Mouse (Mus musculus): Measurements from ENCODE around the gene Mtch1. TPM values are rescaled to one million over a fixed set of nuclear protein-coding genes. Genes with fewer than 3 reads are reported as not detected.
A peak's percentile ranks its signal among the peaks of the same experiment; 100 is the strongest.

Gene Mtch1
- total and polyA plus RNA-seq, 3 experiments, result 143 to 233 (median 147) TPM

DNA sequence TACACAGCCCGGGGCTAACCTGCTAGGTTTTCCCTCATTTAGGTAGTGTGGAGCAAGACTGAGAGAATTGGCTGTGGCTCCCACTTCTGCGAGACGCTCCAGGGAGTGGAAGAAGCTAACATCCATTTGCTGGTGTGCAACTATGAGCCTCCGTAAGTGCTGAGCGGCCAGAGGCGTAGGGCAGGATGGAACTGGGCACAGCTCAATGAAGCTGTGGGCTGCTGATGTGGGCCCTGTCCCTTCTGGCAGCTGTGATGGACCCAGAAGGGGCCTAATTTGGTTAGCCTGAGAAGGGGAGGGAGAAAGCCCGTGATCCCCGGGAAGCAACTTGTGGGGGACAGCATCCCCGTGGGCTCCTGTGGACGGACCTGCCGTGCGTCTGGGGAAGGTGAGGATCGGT lies 21.9 kb downstream of the Mtch1 start:
- no peak overlapping the region for H3K27ac ChIP-seq (ENCODE audit: control insufficient read depth, low read depth, low read length)
- H3K79me2 ChIP-seq (ENCODE audit: control insufficient read depth, insufficient read depth, low read length, poor library complexity), result no peaks in the 10 kb centered on the region
- no peaks in the 10 kb centered on the region for H3K9me3 ChIP-seq (replicated peaks; ENCODE audit: insufficient read depth, low read length)
- H3K4me1 ChIP-seq (ENCODE audit: control insufficient read depth in 1 of 2, insufficient read depth in 2 of 2, low read length in 2 of 2), result peaks cover 2 to 14% of the 10 kb centered on the region in 2 experiments; a peak in 3 of 4 replicates
- no peak for DNase-seq (ENCODE audit: low read depth, low spot score)
- H3K36me3 ChIP-seq (ENCODE audit: control insufficient read depth in 1 of 2, insufficient read depth in 2 of 2, low read length in 2 of 2), result peaks cover 0 to 11% of the 10 kb centered on the region in 2 experiments; a peak in 2 of 4 replicates
- no peak for TF ChIP-seq GATA1 (IDR thresholded peaks at IDR 0.05; ENCODE audit: low read depth, low read length)
- TF ChIP-seq E2F4 (IDR thresholded peaks at IDR 0.05; ENCODE audit: borderline replicate concordance, low read depth, low read length), result no peak
- H3K4me3 ChIP-seq (ENCODE audit: control insufficient read depth in 1 of 2, insufficient read depth in 1 of 2, low read depth in 2 of 2, low read length in 2 of 2), result no peak overlapping the region
- no peak overlapping the region for H3K9ac ChIP-seq (ENCODE audit: control insufficient read depth, low read depth, low read length, poor library complexity, severe bottlenecking)
- no peaks in the 10 kb centered on the region for H3K27me3 ChIP-seq (ENCODE audit: control insufficient read depth in 1 of 2, insufficient read depth in 2 of 2, low read length in 2 of 2)

DNA sequence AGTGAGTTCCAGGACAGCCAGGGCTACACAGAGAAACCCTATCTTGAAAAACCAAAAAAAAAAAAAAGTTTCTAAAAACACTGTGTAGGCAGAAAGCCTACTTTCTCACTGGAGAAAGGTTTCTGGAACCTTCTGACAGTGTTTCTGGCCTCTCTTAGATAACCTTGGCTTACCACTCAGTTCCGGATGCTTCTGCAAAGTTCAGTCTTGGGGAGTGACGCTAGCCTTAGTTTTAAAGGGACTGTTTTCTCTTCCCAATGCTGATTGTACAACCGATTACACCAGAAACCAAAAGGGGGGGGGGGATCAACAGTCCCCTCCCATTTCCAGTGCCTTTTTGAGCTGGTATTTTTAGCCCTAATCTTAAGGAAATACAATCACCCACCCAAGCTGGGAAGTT lies 24.1 kb downstream of the Mtch1 start:
- no peak for TF ChIP-seq ELF1 (IDR thresholded peaks at IDR 0.05; ENCODE audit: low read depth, low read length)
- TF ChIP-seq USF1 (IDR thresholded peaks at IDR 0.05; ENCODE audit: low read depth, low read length), result no peak
- TF ChIP-seq ZC3H11A (IDR thresholded peaks at IDR 0.05; ENCODE audit: low read depth, low read length), result no peak
- TF ChIP-seq TBP (IDR thresholded peaks at IDR 0.05; ENCODE audit: low read depth, low read length), result no peak
- no peak for TF ChIP-seq MAZ (IDR thresholded peaks at IDR 0.05; ENCODE audit: low read depth, low read length)
- TF ChIP-seq SIN3A (IDR thresholded peaks at IDR 0.05; ENCODE audit: low read length), result no peak
- peak; percentile 67 for TF ChIP-seq GATA1 (IDR thresholded peaks at IDR 0.05; ENCODE audit: low read depth, low read length)
- TF ChIP-seq ETS1 (IDR thresholded peaks at IDR 0.05; ENCODE audit: low read depth, low read length), result peak; percentile 55
- TF ChIP-seq ZNF384 (IDR thresholded peaks at IDR 0.05; ENCODE audit: low read depth, low read length), result peak; percentile 93
- TF ChIP-seq UBTF (IDR thresholded peaks at IDR 0.05; ENCODE audit: borderline replicate concordance, insufficient read depth, low read depth, low read length), result no peak
- TF ChIP-seq MEF2A (IDR thresholded peaks at IDR 0.05; ENCODE audit: extremely low read depth, insufficient replicate concordance, low read depth, low read length, poor library complexity, severe bottlenecking), result peak; percentile 69; the same call in 1 of the 2 replicates
- peak; percentile 51 to 61; a peak in 3 of 4 replicates for TF ChIP-seq EP300 (IDR thresholded peaks at IDR 0.05; ENCODE audit: low read depth in 1 of 2, low read length in 2 of 2)
- TF ChIP-seq CTCF (IDR thresholded peaks at IDR 0.05 in 2 of 3, conservative IDR thresholded peaks at IDR 0.05 in 1 of 3; ENCODE audit: control insufficient read depth in 1 of 3, insufficient read depth in 1 of 3, low read depth in 2 of 3, low read length in 3 of 3, poor library complexity in 1 of 3, severe bottlenecking in 1 of 3), result no peak
- TF ChIP-seq TCF12 (IDR thresholded peaks at IDR 0.05; ENCODE audit: low read depth, low read length), result peak; percentile 68
- TF ChIP-seq CHD1 (IDR thresholded peaks at IDR 0.05; ENCODE audit: low read depth, low read length), result no peak
- TF ChIP-seq CHD2 (IDR thresholded peaks at IDR 0.05; ENCODE audit: low read length), result no peak
- TF ChIP-seq MAX (IDR thresholded peaks at IDR 0.05; ENCODE audit: low read length), result no peak
- peak; percentile 33 for TF ChIP-seq TAL1 (IDR thresholded peaks at IDR 0.05; ENCODE audit: low read length)
- no peaks in the 10 kb centered on the region for H3K9me3 ChIP-seq (replicated peaks; ENCODE audit: insufficient read depth, low read length)
- H3K4me1 ChIP-seq (ENCODE audit: control insufficient read depth in 1 of 2, insufficient read depth in 2 of 2, low read length in 2 of 2), result peaks cover 7 to 28% of the 10 kb centered on the region in 2 experiments; a peak in 3 of 4 replicates
- no peaks in the 10 kb centered on the region for H3K27me3 ChIP-seq (ENCODE audit: control insufficient read depth in 1 of 2, insufficient read depth in 2 of 2, low read length in 2 of 2)
- no peaks in the 10 kb centered on the region for H3K79me2 ChIP-seq (ENCODE audit: control insufficient read depth, insufficient read depth, low read length, poor library complexity)
- H3K9ac ChIP-seq (ENCODE audit: control insufficient read depth, low read depth, low read length, poor library complexity, severe bottlenecking), result no peak overlapping the region
- H3K36me3 ChIP-seq (ENCODE audit: control insufficient read depth in 1 of 2, insufficient read depth in 2 of 2, low read length in 2 of 2), result peaks cover 0 to 23% of the 10 kb centered on the region in 2 experiments; a peak in 2 of 4 replicates
- peak; percentile 80 for DNase-seq (ENCODE audit: low read depth, low spot score)
- peak overlapping the region; percentile 26 for H3K27ac ChIP-seq (ENCODE audit: control insufficient read depth, low read depth, low read length)
- H3K4me3 ChIP-seq (ENCODE audit: control insufficient read depth in 1 of 2, insufficient read depth in 1 of 2, low read depth in 2 of 2, low read length in 2 of 2), result no peak overlapping the region
